ENCODE assay signal across 9 mouse cellular contexts in the genomic region with DNA sequence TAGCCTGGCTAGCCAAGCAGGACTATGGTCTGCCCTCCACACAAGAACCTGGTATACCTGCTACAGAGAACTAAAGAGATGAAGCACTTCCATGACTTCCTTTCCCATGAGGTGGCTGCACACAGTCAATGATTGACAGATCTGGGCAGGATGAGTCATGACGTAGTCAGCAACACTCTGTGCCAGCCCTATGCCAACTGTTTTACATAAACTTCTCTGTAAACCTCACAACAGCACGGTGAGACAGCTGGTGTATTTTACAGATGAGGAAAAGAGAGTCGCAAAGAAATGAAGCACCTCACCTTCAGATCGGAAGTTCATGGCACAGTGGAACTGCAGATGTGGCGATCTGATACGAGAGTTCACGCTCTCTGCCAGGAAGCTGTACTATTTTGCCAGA. TPM values are rescaled to one million over a fixed set of nuclear protein-coding genes. Genes with fewer than 3 reads are reported as not detected.
A peak's percentile ranks its signal among the peaks of the same experiment; 100 is the strongest.
DNase-seq lines count a peak whose midpoint lies in the region.
"Had no signal": no experiment of that assay in that cellular context is flagged by ENCODE, and none has a peak within 500 bp of the region (broad histone marks: within the 10 kb centered on the region; RNA-seq: fewer than 3 reads in every experiment).

No protein-coding gene starts in this region.

- DNase-seq in adrenal gland, postnatal 25 days: peak; percentile 9
- DNase-seq in adrenal gland, postnatal 10 days: no peak
- DNase-seq in right cerebral cortex, adult 2 months (ENCODE audit: low spot score in 2 of 2): peak; percentile 44 to 57
- DNase-seq in right cerebral cortex, postnatal 4 days: no peak
- peak; percentile 26 for DNase-seq in kidney, postnatal 14 days
- DNase-seq in ovary, postnatal 14 days (ENCODE audit: low spot score): no peak
- no peak for DNase-seq in cerebellum, adult 8-10 months
- DNase-seq in heart, adult 11 months: no peak
- DNase-seq: cerebellum, postnatal 14 days had no signal

RNA-seq across cellular contexts. Expression of a gene that starts 47.8 kb away (rescaled TPM):
- total RNA-seq in adrenal gland, postnatal 25 days (2021): 0.39 and 1.5 TPM in 2 replicates
- total RNA-seq in adrenal gland, postnatal 10 days (2021): 1 to 10 TPM; 1.1 to 1.2 TPM

Comparison
In these comparisons a context has a peak if more than half of its experiments do, and no peak if none do; other contexts are left out.
1. DNase-seq: peak in adrenal gland, postnatal 25 days (single experiment), right cerebral cortex, adult 2 months (2 of 2) and kidney, postnatal 14 days (single experiment); none in adrenal gland, postnatal 10 days (single experiment), right cerebral cortex, postnatal 4 days (single experiment), ovary, postnatal 14 days (single experiment), cerebellum, adult 8-10 months (single experiment) and heart, adult 11 months (single experiment).